Mouse (Mus musculus) lung, embryonic 14.5 days (tissue): ENCODE data around the gene Vps26a. TPM values are rescaled to one million over a fixed set of nuclear protein-coding genes. Genes with fewer than 3 reads are reported as not detected.
"Not testable (repeated sequence)": the region's sequence is repeated elsewhere in the genome, so short reads cannot be mapped to it uniquely, and the experiment has no call there.

Source experiments
- ATAC-seq: fragments of 200-750 bp; cut with Nextera tagmentation; 2 replicates; pipeline ENCODE4 v1.8.0; 2017; ENCODE audit warnings: mild to moderate bottlenecking, moderate TSS enrichment, moderate library complexity; ENCODE audit not compliant: insufficient read depth
- DNase-seq: peaks from one replicate; pipeline ENCODE4 v3.0.0-alpha.2; 2015
- H3K27ac ChIP-seq: fragments of 300-500 bp; sonication (generic); 2 replicates; pipeline ENCODE4 v1.5.1; 2014; ENCODE audit warnings: low read depth, mild to moderate bottlenecking, moderate library complexity
- H3K27me3 ChIP-seq: fragments of 300-500 bp; sonication (generic); 2 replicates; pipeline ENCODE4 v1.6.1; 2014; ENCODE audit warnings: low read length, control low read depth; ENCODE audit not compliant: insufficient read depth
- H3K36me3 ChIP-seq: fragments of 300-500 bp; sonication (generic); 2 replicates; pipeline ENCODE4 v1.6.1; 2014; ENCODE audit warnings: control low read depth; ENCODE audit not compliant: insufficient read depth
- H3K4me1 ChIP-seq: fragments of 300-500 bp; sonication (generic); 2 replicates; pipeline ENCODE4 v1.6.1; 2014; ENCODE audit warnings: antibody characterized with exemption, control low read depth; ENCODE audit not compliant: insufficient read depth
- H3K4me2 ChIP-seq: fragments of 300-500 bp; sonication (generic); 2 replicates; pipeline ENCODE4 v1.6.1; 2014; ENCODE audit warnings: mild to moderate bottlenecking
- H3K4me3 ChIP-seq: fragments of 300-500 bp; sonication (generic); 2 replicates; pipeline ENCODE4 v1.5.1; 2014; ENCODE audit warnings: low read depth, low read length
- H3K9ac ChIP-seq: fragments of 300-500 bp; sonication (generic); 2 replicates; pipeline ENCODE4 v1.6.1; 2014
- H3K9me3 ChIP-seq: fragments of 300-500 bp; sonication (generic); 2 replicates; pipeline ENCODE4 v1.6.1; 2016; ENCODE audit warnings: low read depth, low read length, control low read depth
- CTCF ChIP-seq: IDR thresholded peaks from 2 replicates; pipeline ENCODE4 v1.5.1; 2016; ENCODE audit warnings: antibody characterized with exemption, low read depth
- WGBS: fragments of 180-500 bp; shearing (Covaris S2); extraction: QIAGEN DNeasy Blood & Tissue Kit; methylation state at CpG from one replicate; pipeline ENCODE4 v1.1.7; 2014; 5-methylcytosine and 5-hydroxymethylcytosine counted together
- polyA plus RNA-seq: library from polyadenylated mRNA; unstranded; fragments of >200 nt; fragmentation: Nextera tagmentation; extraction: Ambion mirVana; gene quantifications from 2 replicates; pipeline ENCODE4 v1.2.1, GENCODE M21; 2014

The Vps26a gene
- polyA plus RNA-seq, 1 experiment from 2014 or later: 71.2 TPM

DNA sequence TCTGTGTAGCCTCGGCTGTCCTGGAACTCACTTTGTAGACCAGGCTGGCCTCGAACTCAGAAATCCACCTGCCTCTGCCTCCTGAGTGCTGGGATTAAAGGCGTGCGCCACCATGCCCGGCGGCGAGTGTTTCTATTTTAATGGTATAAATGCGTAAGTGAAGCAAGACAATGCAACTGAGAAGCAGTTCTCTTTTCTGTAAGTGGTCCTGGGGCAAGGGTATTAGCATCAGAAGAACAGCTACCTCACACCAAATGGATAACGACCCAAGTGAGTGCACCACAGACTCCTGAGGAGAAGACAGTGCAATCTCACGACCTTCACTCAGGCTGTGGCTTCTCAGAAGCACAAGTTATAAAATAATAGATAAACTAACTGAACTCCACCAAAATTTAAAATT lies 11.7 kb downstream of the Vps26a start:
- no peak overlapping the region for H3K4me2 ChIP-seq
- no peak overlapping the region for H3K27ac ChIP-seq
- no peak for TF ChIP-seq CTCF

GRCm38 (mm10) chr10:62471105-62471504 lies 15.5 kb downstream of the Vps26a start:
- TF ChIP-seq CTCF: no peak
- ATAC-seq (no peak), DNase-seq (no peak)
- no peak overlapping the region for H3K4me3 ChIP-seq
- no peak overlapping the region for H3K4me2 ChIP-seq
- H3K4me1 ChIP-seq: no peaks in the 10 kb centered on the region
- no peaks in the 10 kb centered on the region for H3K9me3 ChIP-seq
- WGBS: 72% methylated on average over 5 of the region's 5 CpGs
- H3K27me3 ChIP-seq: no peaks in the 10 kb centered on the region
- no peak overlapping the region for H3K9ac ChIP-seq
- H3K27ac ChIP-seq: no peak overlapping the region
- H3K36me3 ChIP-seq: 0 out of 2 replicates have a peak, but pooled peaks cover 11% of the 10 kb centered on the region

More for the DNA sequence above, 11.7 kb downstream of the Vps26a start:
- WGBS: 94% methylated on average over 10 of the region's 10 CpGs
- H3K4me3 ChIP-seq: no peak overlapping the region
- DNase-seq (no peak), ATAC-seq (no peak)
- H3K4me1 ChIP-seq: no peaks in the 10 kb centered on the region
- H3K27me3 ChIP-seq: no peaks in the 10 kb centered on the region
- H3K9me3 ChIP-seq: no peaks in the 10 kb centered on the region
- no peak overlapping the region for H3K9ac ChIP-seq
- H3K36me3 ChIP-seq: 0 out of 2 replicates have a peak, but pooled peaks cover 5% of the 10 kb centered on the region

DNA sequence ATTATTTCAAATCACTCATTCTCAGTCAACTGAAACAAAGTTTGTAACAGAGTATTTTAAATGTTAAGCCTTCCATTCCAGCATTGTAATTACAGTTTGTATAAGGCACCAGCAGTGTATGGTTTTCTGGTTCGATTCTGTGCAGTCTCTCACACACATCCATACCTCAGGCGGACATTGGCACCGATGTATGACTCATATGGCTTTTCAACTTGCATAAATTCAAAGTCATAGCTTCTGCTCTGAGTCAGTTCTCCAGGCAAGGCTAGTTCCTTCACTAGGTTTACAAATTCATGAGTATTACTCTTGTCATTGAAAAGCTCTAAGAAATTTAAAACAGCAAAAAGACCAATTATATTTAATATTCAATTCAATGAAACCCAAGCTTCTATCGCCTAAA lies 16.9 kb downstream of the Vps26a start:
- Histone ChIP-seq H3K4me1 (no peaks in the 10 kb centered on the region), H3K27ac (no peak overlapping the region), H3K4me3 (no peak overlapping the region), H3K4me2 (no peak overlapping the region), H3K27me3 (no peaks in the 10 kb centered on the region), H3K9me3 (no peaks in the 10 kb centered on the region), H3K9ac (no peak overlapping the region), H3K36me3 (0 out of 2 replicates have a peak, but pooled peaks cover 5% of the 10 kb centered on the region)
- no peak for DNase-seq
- 91% methylated on average over 4 of the region's 4 CpGs for WGBS
- no peak for ATAC-seq
- TF ChIP-seq CTCF: no peak

DNA sequence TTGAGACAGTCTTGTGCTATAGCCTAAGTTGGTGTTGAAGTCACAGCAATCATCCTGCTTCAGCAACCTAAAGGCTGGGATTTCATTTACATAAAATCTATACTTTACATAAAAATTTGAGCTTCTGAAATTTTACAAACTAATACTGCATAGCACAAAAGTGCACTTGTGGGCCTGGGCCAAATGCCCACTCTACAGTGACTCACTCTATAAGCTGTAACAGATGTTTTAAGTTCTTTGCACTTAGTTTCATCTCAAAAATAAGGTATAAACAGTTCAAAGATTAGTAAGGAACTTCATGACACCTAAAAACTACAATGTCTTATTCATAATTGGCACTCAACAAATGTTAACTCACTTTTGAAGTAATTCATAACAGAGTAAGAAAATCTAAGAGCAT lies 25.3 kb downstream of the Vps26a start:
- H3K27me3 ChIP-seq: no peaks in the 10 kb centered on the region
- H3K9me3 ChIP-seq: no peaks in the 10 kb centered on the region
- H3K9ac ChIP-seq: no peak overlapping the region
- H3K4me1 ChIP-seq: no peaks in the 10 kb centered on the region
- H3K4me3 ChIP-seq: no peak overlapping the region
- no peak for ATAC-seq
- no peak overlapping the region for H3K4me2 ChIP-seq
- DNase-seq: no peak
- peaks cover 49% of the 10 kb centered on the region for H3K36me3 ChIP-seq
- TF ChIP-seq CTCF: no peak
- H3K27ac ChIP-seq: no peak overlapping the region

DNA sequence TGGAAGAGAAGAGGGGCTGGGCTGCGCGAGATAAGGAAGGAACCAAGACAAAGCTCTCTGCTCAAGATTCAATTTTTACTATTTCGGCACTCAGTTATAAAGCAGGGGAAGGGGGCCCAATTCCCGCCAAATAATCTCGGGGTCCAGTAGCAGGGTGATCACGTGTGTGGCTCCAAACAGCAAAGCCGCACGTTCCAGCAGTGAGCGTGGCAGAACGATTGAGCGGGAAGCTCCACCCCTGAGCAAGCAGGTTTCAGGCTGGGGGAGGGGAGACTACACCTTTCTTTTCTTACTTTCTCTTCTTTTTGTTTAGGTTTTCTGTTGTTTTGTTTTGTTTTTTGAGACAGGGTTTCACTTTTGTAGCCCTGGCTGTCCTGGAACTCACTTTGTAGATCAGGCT lies 34.6 kb downstream of the Vps26a start:
- not testable (repeated sequence) for ATAC-seq, H3K27ac ChIP-seq, H3K9me3 ChIP-seq, H3K4me2 ChIP-seq, H3K4me1 ChIP-seq, DNase-seq, H3K27me3 ChIP-seq, H3K4me3 ChIP-seq, H3K9ac ChIP-seq
- peaks cover 23% of the 10 kb centered on the region for H3K36me3 ChIP-seq
- WGBS: 58% methylated on average over 11 of the region's 11 CpGs

GRCm38 (mm10) chr10:62450280-62450640 lies 36.3 kb downstream of the Vps26a start:
- peak overlapping the region; percentile 83 for H3K27ac ChIP-seq
- H3K4me2 ChIP-seq: peak overlapping the region; percentile 77
- peak overlapping the region; percentile 97; the same call in 1 of the 2 replicates for H3K9ac ChIP-seq
- 0 out of 2 replicates have a peak, but pooled peaks cover 5% of the 10 kb centered on the region for H3K4me1 ChIP-seq
- TF ChIP-seq CTCF: no peak
- DNase-seq (no peak), ATAC-seq (no peak)
- H3K4me3 ChIP-seq: peak overlapping the region; percentile 99
- H3K9me3 ChIP-seq: no peaks in the 10 kb centered on the region
- 35% methylated on average over 18 of the region's 18 CpGs for WGBS
- H3K27me3 ChIP-seq: no peaks in the 10 kb centered on the region
- H3K36me3 ChIP-seq: peaks cover 25% of the 10 kb centered on the region

DNA sequence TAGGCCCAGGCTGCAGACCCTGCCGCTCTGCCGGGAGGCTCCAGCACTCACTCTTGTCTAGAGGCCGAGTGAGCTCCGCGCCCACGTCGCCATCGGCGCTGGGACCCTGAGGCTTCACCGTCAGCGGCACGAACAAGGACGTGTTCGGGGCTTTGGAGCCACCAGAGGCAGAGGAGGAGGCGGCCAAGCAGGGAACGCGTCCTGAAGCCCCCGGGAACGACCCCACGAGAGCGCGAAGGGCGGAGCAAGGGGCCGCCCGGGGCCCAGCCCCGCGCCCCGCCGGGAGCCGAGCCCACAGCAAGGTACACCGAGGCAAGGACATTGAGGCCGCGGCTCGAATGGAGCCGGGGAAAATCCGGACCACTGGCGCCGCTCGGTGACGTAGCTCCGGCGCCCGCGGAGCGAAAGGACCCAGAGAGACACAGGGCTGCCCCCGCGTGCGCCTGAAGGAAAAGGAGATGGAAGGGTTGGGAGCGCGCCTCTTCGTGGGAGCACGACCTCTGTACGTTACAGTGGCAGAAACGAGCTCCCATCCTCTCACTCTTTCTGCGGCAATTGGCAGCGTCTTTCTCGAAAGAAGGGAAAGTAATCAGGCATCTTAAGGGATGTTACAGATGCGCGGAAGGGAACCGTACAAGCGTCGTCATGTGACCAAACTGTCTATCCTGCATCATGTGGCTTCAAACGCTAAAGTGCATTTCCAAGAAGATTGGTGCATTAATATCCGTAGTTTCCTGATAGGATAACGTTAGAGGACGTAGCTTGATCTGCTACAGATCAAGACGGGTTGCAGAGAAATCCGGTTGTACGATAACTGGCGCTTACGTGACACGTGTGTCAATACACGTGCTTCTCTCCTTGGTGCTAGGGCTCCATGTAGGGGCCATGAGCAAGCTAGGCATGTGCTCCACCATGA lies 37.0 kb downstream of the Vps26a start, which contains the start of the genes 4930507D05Rik and Supv3l1:
4930507D05Rik (plus strand) TSS at position 126 of the 916 bp plus-strand sequence.
Supv3l1 (minus strand) TSS at position 375 of the 916 bp plus-strand sequence.
- Histone ChIP-seq H3K4me3 (peak within 1 kb of the TSS; percentile 99), H3K9me3 (no peaks in the 10 kb centered on the region), H3K4me1 (0 out of 2 replicates have a peak, but pooled peaks cover 5% of the 10 kb centered on the region), H3K27ac (peak within 1 kb of the TSS; percentile 83), H3K36me3 (peaks cover 30% of the 10 kb centered on the region), H3K9ac (peak within 1 kb of the TSS; percentile 97), H3K4me2 (peak within 1 kb of the TSS; percentile 77), H3K27me3 (no peaks in the 10 kb centered on the region)
- ATAC-seq (peak; percentile 93), DNase-seq (peak; percentile 94)
- under 1% methylated on average over 73 of the region's 73 CpGs for WGBS
- no peak for TF ChIP-seq CTCF
